Mouse (Mus musculus): ENCODE measurements at regions not wholly inside any gene's neighbourhood (a gene's known extent, or its start where the extent isn't known, plus 50 kb on each side); places are given as distances from the start of the nearest gene placed in this dataset.

GRCm38 (mm10) chr4:32179707-32180241 is 58.8 kb upstream of the Bach2 start:
- no peak for DNase-seq (ENCODE audit: low spot score)

GRCm38 (mm10) chr4:32183791-32184190 is 54.8 kb upstream of the Bach2 start:
- no peak for DNase-seq (ENCODE audit: low spot score)

DNA sequence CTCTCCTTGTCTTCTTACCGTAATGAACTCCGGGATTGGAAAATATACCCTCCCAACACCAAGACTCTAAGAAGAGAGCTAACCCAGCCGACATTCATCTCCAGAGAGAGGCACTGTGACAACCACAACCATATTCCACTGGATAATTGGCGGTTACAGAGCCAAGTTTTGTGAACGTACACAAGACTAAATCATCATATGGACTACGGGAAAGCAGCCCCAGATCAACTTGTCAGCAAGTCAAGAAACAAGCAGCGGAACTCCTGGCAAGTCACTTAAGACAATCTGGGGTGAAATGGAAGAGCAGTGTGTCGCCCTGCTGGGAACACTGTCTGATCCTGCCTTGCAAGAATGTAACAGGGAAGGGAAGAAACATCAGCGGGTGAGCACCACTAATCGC is 52.6 kb upstream of the Bach2 start:
- DNase-seq (ENCODE audit: low spot score) = no peak

GRCm38 (mm10) chr4:32187154-32187553 is 51.5 kb upstream of the Bach2 start:
- no peak for DNase-seq (ENCODE audit: low spot score)

GRCm38 (mm10) chr4:32188076-32188475 is 50.5 kb upstream of the Bach2 start:
- no peak for DNase-seq (ENCODE audit: low spot score)

- DNase-seq (ENCODE audit: low spot score) = no peak
Measured at GRCm38 (mm10) chr4:32188752-32189415, 49.7 kb upstream of the Bach2 start.
